Mouse (Mus musculus) left cerebral cortex, postnatal 36 days (tissue): ENCODE results near the gene Calm3. TPM values are rescaled to one million over a fixed set of nuclear protein-coding genes. Genes with fewer than 3 reads are reported as not detected.
A peak's percentile ranks its signal among the peaks of the same experiment; 100 is the strongest.
"Not testable (repeated sequence)": the region's sequence is repeated elsewhere in the genome, so short reads cannot be mapped to it uniquely, and the experiment has no call there.

Source experiments
- DNase-seq, 2 experiments: peaks; one replicate each; pipeline ENCODE4 v3.0.0; 2021 to 2022; ENCODE audit warnings: low spot score in 2 of 2, mixed read lengths in 1 of 2
- intact Hi-C: fragments of 180-260 bp; cut with DNase I; formaldehyde crosslinking; loops from one replicate; pipeline ENCODE4 v1.15.1; 2025
- total RNA-seq, 2 experiments: library from RNA; stranded (reverse); gene quantifications; 2 replicates each; pipeline ENCODE4 v1.2.3; 2021

Gene Calm3
- total RNA-seq: 1,000 to 10,000 TPM; 1,705 to 2,029 TPM

- peak; percentile 100 for DNase-seq
- intact Hi-C loops: no loop called here
These were observed at the start of gene Calm3 for GRCm38 (mm10) chr7:16924037-16924834. TSS of gene Calm3 (minus strand) at chr7:16924114.

- no peak for DNase-seq
- intact Hi-C loops: no loop called here
These were observed 47.2 kb upstream of the Calm3 start for GRCm38 (mm10) chr7:16971160-16971559.

GRCm38 (mm10) chr7:16968414-16968813, 44.5 kb upstream of the Calm3 start:
- no peak for DNase-seq
- intact Hi-C loops: no loop called here

- intact Hi-C loops: no loop called here
- DNase-seq: no peak
These were observed 37.8 kb upstream of the Calm3 start for GRCm38 (mm10) chr7:16961678-16962077.

GRCm38 (mm10) chr7:16959539-16960187, 35.7 kb upstream of the Calm3 start, which contains the start of gene Pnmal1:
TSS of gene Pnmal1 (plus strand) at chr7:16959679.
- intact Hi-C loops: no loop called here
- peak; percentile 92 for DNase-seq

- intact Hi-C loops: no loop called here
- peak; percentile 56 to 68 for DNase-seq
These were observed 32.7 kb upstream of the Calm3 start for GRCm38 (mm10) chr7:16956410-16957265.

GRCm38 (mm10) chr7:16955712-16956111, 31.8 kb upstream of the Calm3 start:
- no peak for DNase-seq
- intact Hi-C loops: no loop called here

GRCm38 (mm10) chr7:16953776-16954175, 29.9 kb upstream of the Calm3 start:
- intact Hi-C loops: loop anchor here (5.0 kb wide), 1 partner anchor 114 kb away; no protein-coding TSS in a partner anchor
- DNase-seq: not testable (repeated sequence)

GRCm38 (mm10) chr7:16950861-16951635, 27.1 kb upstream of the Calm3 start:
- DNase-seq: peak; percentile 80 to 82
- intact Hi-C loops: loop anchor here (1.0 to 5.0 kb wide), 3 partner anchors 19 to 116 kb away; no protein-coding TSS in a partner anchor

GRCm38 (mm10) chr7:16949908-16950841, 26.3 kb upstream of the Calm3 start:
- intact Hi-C loops: loop anchor here (1.0 to 5.0 kb wide), 2 partner anchors 18 to 117 kb away; no protein-coding TSS in a partner anchor
- peak; percentile 85 to 86 for DNase-seq

GRCm38 (mm10) chr7:16948923-16949458, 25.1 kb upstream of the Calm3 start:
- intact Hi-C loops: no loop called here
- no peak for DNase-seq

GRCm38 (mm10) chr7:16947959-16948361, 24.0 kb upstream of the Calm3 start:
- peak; percentile 20 to 39 for DNase-seq
- intact Hi-C loops: no loop called here

- DNase-seq: peak; percentile 48 to 55
- intact Hi-C loops: no loop called here
These were observed 23.5 kb upstream of the Calm3 start for GRCm38 (mm10) chr7:16947349-16947895.

- intact Hi-C loops: no loop called here
- DNase-seq: peak; percentile 49 to 56
These were observed 22.8 kb upstream of the Calm3 start for GRCm38 (mm10) chr7:16946441-16947348.

GRCm38 (mm10) chr7:16945419-16945818, 21.5 kb upstream of the Calm3 start:
- intact Hi-C loops: no loop called here
- peak in 1 of 2 experiments; percentile 37 for DNase-seq

GRCm38 (mm10) chr7:16944808-16945315, 20.9 kb upstream of the Calm3 start:
- no peak for DNase-seq
- intact Hi-C loops: no loop called here
